Mouse (Mus musculus): ENCODE results near the gene Hmgn2. TPM values are rescaled to one million over a fixed set of nuclear protein-coding genes. Genes with fewer than 3 reads are reported as not detected.

The Hmgn2 gene
- total and polyA plus RNA-seq, 3 experiments = 148 to 595 (median 313) TPM

DNA sequence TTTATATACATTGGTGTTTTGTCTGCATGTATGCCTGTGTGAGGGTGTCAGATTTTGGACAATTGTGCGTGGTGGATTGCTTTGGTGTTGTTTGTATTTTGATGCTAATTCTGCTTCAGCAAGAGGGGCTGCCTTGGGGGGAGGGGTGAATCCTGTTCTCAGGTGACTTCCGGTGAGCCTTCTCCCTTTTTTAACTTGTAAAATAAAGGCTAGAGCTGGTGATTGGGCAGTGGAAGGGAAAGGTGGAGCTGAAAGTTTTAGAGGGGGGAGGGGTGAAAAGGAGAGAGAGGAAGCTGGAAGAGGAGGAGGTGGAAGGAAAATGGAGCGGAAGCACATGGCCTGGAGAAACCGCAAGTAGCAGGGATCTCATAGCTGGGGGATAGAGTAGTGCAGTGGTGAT is 12.1 kb downstream of the Hmgn2 start:
- H3K36me3 ChIP-seq (replicated peaks) = no peaks in the 10 kb centered on the region
- no peaks in the 10 kb centered on the region for H3K9me3 ChIP-seq (replicated peaks)
- no peak overlapping the region for H3K4me3 ChIP-seq (ENCODE audit: low read depth, low read length)
- no peak for TF ChIP-seq POLR2AphosphoS5 (IDR thresholded peaks at IDR 0.05; ENCODE audit: insufficient replicate concordance, low read depth, low read length)
- no peak for TF ChIP-seq CTCF (IDR thresholded peaks at IDR 0.05; ENCODE audit: low read depth, low read length)
- no peak for TF ChIP-seq TAL1 (conservative IDR thresholded peaks at IDR 0.05; ENCODE audit: low read depth, low read length)
- TF ChIP-seq GATA1 (IDR thresholded peaks at IDR 0.05; ENCODE audit: borderline replicate concordance, low read length) = no peak
- no peak for TF ChIP-seq GATA2 (IDR thresholded peaks at IDR 0.05; ENCODE audit: borderline replicate concordance, low read depth, low read length)
- DNase-seq (ENCODE audit: low spot score) = no peak
- peaks cover under 1% of the 10 kb centered on the region for H3K27me3 ChIP-seq (ENCODE audit: insufficient read depth, low read length)
- no peak for ATAC-seq (ENCODE audit: extremely low read depth, insufficient number of reproducible peaks, low FRiP score, poor library complexity, severe bottlenecking)
- no peaks in the 10 kb centered on the region for H3K4me1 ChIP-seq (ENCODE audit: insufficient read depth, low read depth, low read length)

DNA sequence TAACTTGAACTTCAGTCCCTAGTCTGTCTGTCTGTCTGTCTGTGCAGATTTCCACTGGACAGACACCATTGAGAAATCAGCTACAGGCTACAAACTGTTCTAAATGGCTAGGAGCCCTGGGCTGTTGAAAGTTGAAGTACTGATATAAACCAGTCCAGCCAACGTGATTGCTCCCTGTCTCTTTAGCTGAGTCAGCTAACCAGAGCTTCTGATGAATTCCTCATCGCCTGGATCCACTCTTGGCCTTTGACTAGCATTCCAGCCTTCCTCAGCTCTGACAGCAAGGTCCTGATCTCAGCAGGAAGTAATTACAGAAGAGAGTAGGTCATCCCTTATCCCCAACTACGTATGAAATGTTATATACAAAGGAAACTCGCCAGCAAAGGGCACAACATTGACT is 21.7 kb downstream of the Hmgn2 start:
- TF ChIP-seq GATA1 (IDR thresholded peaks at IDR 0.05; ENCODE audit: borderline replicate concordance, low read length) (no peak), POLR2AphosphoS5 (IDR thresholded peaks at IDR 0.05; ENCODE audit: insufficient replicate concordance, low read depth, low read length) (no peak), GATA2 (IDR thresholded peaks at IDR 0.05; ENCODE audit: borderline replicate concordance, low read depth, low read length) (no peak), TAL1 (conservative IDR thresholded peaks at IDR 0.05; ENCODE audit: low read depth, low read length) (no peak), CTCF (IDR thresholded peaks at IDR 0.05; ENCODE audit: low read depth, low read length) (no peak)
- H3K4me3 ChIP-seq (ENCODE audit: low read depth, low read length) = no peak overlapping the region
- no peak for DNase-seq (ENCODE audit: low spot score)

DNA sequence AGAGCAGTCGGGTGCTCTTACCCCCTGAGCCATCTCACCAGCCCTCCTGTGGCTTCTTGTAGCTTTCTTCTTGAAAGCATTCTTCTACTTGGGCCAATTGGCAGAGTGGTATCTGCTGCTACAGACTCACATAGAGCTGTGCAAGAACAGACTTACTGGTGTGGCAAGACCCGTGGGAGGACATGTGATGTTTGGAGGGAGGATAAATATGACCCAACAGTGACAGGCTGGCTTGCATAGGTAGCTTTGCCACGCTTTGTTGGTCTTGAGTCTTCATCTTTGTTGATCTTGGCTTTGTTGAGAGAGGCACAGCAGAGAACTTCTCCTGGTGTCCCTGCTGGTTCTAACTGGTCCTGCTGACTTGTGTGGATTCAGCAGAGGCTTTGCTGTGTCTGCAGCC is 24.7 kb downstream of the Hmgn2 start:
- H3K36me3 ChIP-seq (replicated peaks) = no peaks in the 10 kb centered on the region
- H3K27me3 ChIP-seq (ENCODE audit: insufficient read depth, low read length) = peaks cover 28% of the 10 kb centered on the region
- TF ChIP-seq GATA1 (IDR thresholded peaks at IDR 0.05; ENCODE audit: borderline replicate concordance, low read length) (no peak), GATA2 (IDR thresholded peaks at IDR 0.05; ENCODE audit: borderline replicate concordance, low read depth, low read length) (no peak), CTCF (IDR thresholded peaks at IDR 0.05; ENCODE audit: low read depth, low read length) (no peak), TAL1 (conservative IDR thresholded peaks at IDR 0.05; ENCODE audit: low read depth, low read length) (no peak), POLR2AphosphoS5 (IDR thresholded peaks at IDR 0.05; ENCODE audit: insufficient replicate concordance, low read depth, low read length) (no peak)
- no peak for ATAC-seq (ENCODE audit: extremely low read depth, insufficient number of reproducible peaks, low FRiP score, poor library complexity, severe bottlenecking)
- H3K9me3 ChIP-seq (replicated peaks) = no peaks in the 10 kb centered on the region
- no peak for DNase-seq (ENCODE audit: low spot score)
- H3K4me1 ChIP-seq (ENCODE audit: insufficient read depth, low read depth, low read length) = no peaks in the 10 kb centered on the region
- H3K4me3 ChIP-seq (ENCODE audit: low read depth, low read length) = no peak overlapping the region

More for the DNA sequence above, 21.7 kb downstream of the Hmgn2 start:
- Histone ChIP-seq H3K36me3 (replicated peaks) (no peaks in the 10 kb centered on the region), H3K9me3 (replicated peaks) (no peaks in the 10 kb centered on the region), H3K4me1 (ENCODE audit: insufficient read depth, low read depth, low read length) (no peaks in the 10 kb centered on the region), H3K27me3 (ENCODE audit: insufficient read depth, low read length) (peaks cover 33% of the 10 kb centered on the region)
- no peak for ATAC-seq (ENCODE audit: extremely low read depth, insufficient number of reproducible peaks, low FRiP score, poor library complexity, severe bottlenecking)

DNA sequence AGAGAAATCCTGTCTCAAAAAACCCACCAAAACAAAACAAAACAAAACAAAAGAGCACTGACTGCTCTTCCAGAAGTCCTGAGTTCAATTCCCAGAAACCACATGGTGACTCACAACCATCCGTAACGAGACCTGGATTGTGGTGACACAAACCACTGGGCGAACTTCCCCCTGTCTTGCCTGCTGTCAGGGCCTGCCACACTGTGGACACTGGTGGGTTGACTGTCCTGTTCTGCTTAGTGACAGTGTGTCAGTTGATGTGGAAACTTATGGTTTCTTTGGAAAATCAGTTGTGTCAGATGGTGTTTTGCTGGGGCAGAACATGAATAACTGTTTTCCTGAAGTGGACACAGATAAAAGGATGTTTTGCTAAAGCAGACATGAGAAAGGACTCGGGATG is 25.8 kb downstream of the Hmgn2 start:
- DNase-seq (ENCODE audit: low spot score) (no peak), ATAC-seq (ENCODE audit: extremely low read depth, insufficient number of reproducible peaks, low FRiP score, poor library complexity, severe bottlenecking) (no peak)
- peaks cover 30% of the 10 kb centered on the region for H3K27me3 ChIP-seq (ENCODE audit: insufficient read depth, low read length)
- H3K36me3 ChIP-seq (replicated peaks) = no peaks in the 10 kb centered on the region
- no peaks in the 10 kb centered on the region for H3K9me3 ChIP-seq (replicated peaks)
- TF ChIP-seq GATA2 (IDR thresholded peaks at IDR 0.05; ENCODE audit: borderline replicate concordance, low read depth, low read length) (no peak), GATA1 (IDR thresholded peaks at IDR 0.05; ENCODE audit: borderline replicate concordance, low read length) (no peak), POLR2AphosphoS5 (IDR thresholded peaks at IDR 0.05; ENCODE audit: insufficient replicate concordance, low read depth, low read length) (no peak)
- H3K4me1 ChIP-seq (ENCODE audit: insufficient read depth, low read depth, low read length) = no peaks in the 10 kb centered on the region
- no peak overlapping the region for H3K4me3 ChIP-seq (ENCODE audit: low read depth, low read length)

DNA sequence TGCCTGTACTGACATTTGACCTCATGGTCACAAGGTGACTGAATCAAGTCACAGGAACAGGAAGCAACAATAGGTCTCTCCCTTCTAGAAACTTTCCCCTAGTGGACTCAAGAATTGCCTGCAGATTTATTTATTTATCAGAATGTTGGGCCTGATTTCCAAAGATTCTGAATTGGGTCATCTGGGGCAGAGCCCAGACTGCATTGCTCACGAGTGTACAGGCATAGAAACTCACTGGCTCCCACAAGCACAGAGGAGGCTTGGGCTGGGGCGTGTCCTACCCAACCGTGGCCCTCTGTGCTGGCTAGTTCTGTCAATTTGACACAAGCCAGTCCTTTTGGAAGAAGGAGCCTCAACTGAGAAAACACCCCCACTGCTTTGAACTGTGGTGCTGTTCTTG is 26.9 kb downstream of the Hmgn2 start:
- Histone ChIP-seq H3K9me3 (replicated peaks) (no peaks in the 10 kb centered on the region), H3K27me3 (ENCODE audit: insufficient read depth, low read length) (peaks cover 35% of the 10 kb centered on the region), H3K4me3 (ENCODE audit: low read depth, low read length) (no peak overlapping the region), H3K4me1 (ENCODE audit: insufficient read depth, low read depth, low read length) (no peaks in the 10 kb centered on the region), H3K36me3 (replicated peaks) (no peaks in the 10 kb centered on the region)
- ATAC-seq (ENCODE audit: extremely low read depth, insufficient number of reproducible peaks, low FRiP score, poor library complexity, severe bottlenecking) = no peak
- TF ChIP-seq GATA1 (IDR thresholded peaks at IDR 0.05; ENCODE audit: borderline replicate concordance, low read length) (no peak), POLR2AphosphoS5 (IDR thresholded peaks at IDR 0.05; ENCODE audit: insufficient replicate concordance, low read depth, low read length) (no peak), CTCF (IDR thresholded peaks at IDR 0.05; ENCODE audit: low read depth, low read length) (no peak), GATA2 (IDR thresholded peaks at IDR 0.05; ENCODE audit: borderline replicate concordance, low read depth, low read length) (no peak), TAL1 (conservative IDR thresholded peaks at IDR 0.05; ENCODE audit: low read depth, low read length) (no peak)
- DNase-seq (ENCODE audit: low spot score) = no peak

DNA sequence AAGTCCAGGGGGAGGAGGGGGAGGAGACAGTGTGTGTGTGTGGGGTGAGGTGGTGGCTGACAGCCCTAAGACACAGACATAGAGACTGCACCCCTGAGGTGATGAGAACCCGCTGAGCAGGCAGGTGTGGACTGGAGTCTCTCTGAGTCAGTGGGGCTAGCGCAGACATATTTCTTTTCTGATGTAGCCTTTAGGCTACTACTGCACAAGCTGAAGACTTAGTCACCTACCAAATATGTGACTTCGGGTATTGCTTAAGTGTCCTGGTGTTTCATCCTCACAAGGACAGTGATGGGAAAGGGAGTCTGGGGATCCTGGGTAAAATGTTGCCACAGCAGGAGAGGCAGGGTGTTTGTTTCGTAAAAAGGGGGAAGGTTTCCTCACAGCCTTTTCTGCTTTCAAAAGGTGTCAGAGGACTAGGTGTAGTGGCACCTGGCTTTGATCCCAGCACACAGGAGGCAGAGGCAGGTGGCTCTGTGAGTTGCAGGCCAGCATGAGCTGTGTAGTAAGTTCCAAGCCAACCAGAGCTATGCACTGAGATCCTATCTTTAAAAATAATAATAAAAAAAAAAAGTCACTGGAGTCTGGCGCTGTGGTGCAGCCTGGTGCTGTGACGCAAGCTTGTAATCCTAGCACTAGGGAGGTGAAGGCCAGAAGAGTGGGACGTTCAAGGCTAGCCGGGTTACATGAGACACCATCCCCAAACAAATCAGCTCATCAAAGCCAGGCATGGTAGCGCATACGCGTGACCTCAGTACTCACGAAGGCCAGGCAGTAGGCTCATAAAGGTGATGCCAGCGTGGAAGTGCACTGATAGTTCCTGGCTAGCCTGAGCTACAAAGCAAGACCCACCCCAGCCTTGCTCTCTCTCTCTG is 27.8 kb downstream of the Hmgn2 start:
- Histone ChIP-seq H3K9me3 (replicated peaks) (no peaks in the 10 kb centered on the region), H3K27me3 (ENCODE audit: insufficient read depth, low read length) (peaks cover 34% of the 10 kb centered on the region), H3K4me1 (ENCODE audit: insufficient read depth, low read depth, low read length) (no peaks in the 10 kb centered on the region), H3K36me3 (replicated peaks) (no peaks in the 10 kb centered on the region), H3K4me3 (ENCODE audit: low read depth, low read length) (no peak overlapping the region)
- DNase-seq (ENCODE audit: low spot score) (no peak), ATAC-seq (ENCODE audit: extremely low read depth, insufficient number of reproducible peaks, low FRiP score, poor library complexity, severe bottlenecking) (no peak)
- TF ChIP-seq TAL1 (conservative IDR thresholded peaks at IDR 0.05; ENCODE audit: low read depth, low read length) (no peak), GATA1 (IDR thresholded peaks at IDR 0.05; ENCODE audit: borderline replicate concordance, low read length) (no peak), CTCF (IDR thresholded peaks at IDR 0.05; ENCODE audit: low read depth, low read length) (no peak), POLR2AphosphoS5 (IDR thresholded peaks at IDR 0.05; ENCODE audit: insufficient replicate concordance, low read depth, low read length) (no peak), GATA2 (IDR thresholded peaks at IDR 0.05; ENCODE audit: borderline replicate concordance, low read depth, low read length) (no peak)

All from G1E (cell line).